Mouse (Mus musculus) embryonic facial prominence, embryonic 14.5 days (tissue): Measurements from ENCODE around the gene Ccdc78. TPM values are rescaled to one million over a fixed set of nuclear protein-coding genes. Genes with fewer than 3 reads are reported as not detected.
"Not testable (repeated sequence)": the region's sequence is repeated elsewhere in the genome, so short reads cannot be mapped to it uniquely, and the experiment has no call there.

Experiments used
- ATAC-seq: fragments of 200-750 bp; cut with Nextera tagmentation; 2 replicates; pipeline ENCODE4 v1.8.0; 2017; ENCODE audit warnings: low read depth, moderate number of reproducible peaks, moderate TSS enrichment
- DNase-seq: peaks from one replicate; pipeline ENCODE4 v3.0.0-alpha.2; 2015; ENCODE audit warnings: low spot score
- H3K27ac ChIP-seq: fragments of 300-500 bp; sonication (generic); replicated peaks from 2 replicates; pipeline ENCODE4 v1.5.1; 2014; ENCODE audit warnings: low read depth, mild to moderate bottlenecking, low read length, moderate library complexity
- H3K27me3 ChIP-seq: fragments of 300-500 bp; sonication (generic); replicated peaks from 2 replicates; pipeline ENCODE4 v1.6.1; 2014; ENCODE audit warnings: low read length; ENCODE audit not compliant: control insufficient read depth, insufficient read depth
- H3K36me3 ChIP-seq: fragments of 300-500 bp; sonication (generic); 2 replicates; pipeline ENCODE4 v1.6.1; 2014; ENCODE audit warnings: low read length, mixed read lengths; ENCODE audit not compliant: control insufficient read depth, insufficient read depth
- H3K4me1 ChIP-seq: fragments of 300-500 bp; sonication (generic); 2 replicates; pipeline ENCODE4 v1.6.1; 2014; ENCODE audit warnings: antibody characterized with exemption, low read length; ENCODE audit not compliant: control insufficient read depth, insufficient read depth
- H3K4me2 ChIP-seq: fragments of 300-500 bp; sonication (generic); 2 replicates; pipeline ENCODE4 v1.6.1; 2014; ENCODE audit warnings: low read depth, mild to moderate bottlenecking, low read length, moderate library complexity, mixed read lengths
- H3K4me3 ChIP-seq: fragments of 300-500 bp; sonication (generic); 2 replicates; pipeline ENCODE4 v1.5.1; 2014; ENCODE audit warnings: low read depth, mild to moderate bottlenecking, low read length
- H3K9ac ChIP-seq: fragments of 300-500 bp; sonication (generic); 2 replicates; pipeline ENCODE4 v1.6.1; 2014; ENCODE audit warnings: low read depth, mild to moderate bottlenecking, low read length, moderate library complexity, mixed read lengths
- H3K9me3 ChIP-seq: fragments of 300-500 bp; sonication (generic); 2 replicates; pipeline ENCODE4 v1.6.1; 2016; ENCODE audit warnings: low read length; ENCODE audit not compliant: control insufficient read depth
- WGBS: fragments of 180-500 bp; shearing (Covaris S2); extraction: QIAGEN DNeasy Blood & Tissue Kit; methylation state at CpG from one replicate; pipeline ENCODE4 v1.1.7; 2014; 5-methylcytosine and 5-hydroxymethylcytosine counted together
- polyA plus RNA-seq: library from polyadenylated mRNA; unstranded; fragments of >200 nt; fragmentation: Nextera tagmentation; extraction: Ambion mirVana; gene quantifications from 2 replicates; pipeline ENCODE4 v1.2.1, GENCODE M21; 2014

Gene Ccdc78
- polyA plus RNA-seq, 1 experiment from 2014 or later, result 0.65 TPM

GRCm38 (mm10) chr17:25796951-25797369 lies 10.6 kb downstream of the Ccdc78 start, which contains the start of gene Metrn:
TSS of gene Metrn (minus strand) at chr17:25797136.
- 0% methylated on average over 9 of the region's 35 CpGs for WGBS
- no peaks in the 10 kb centered on the region for H3K9me3 ChIP-seq
- peak within 1 kb of the TSS; percentile 97 for H3K4me2 ChIP-seq
- peak within 1 kb of the TSS; percentile 68 for H3K9ac ChIP-seq
- peak; percentile 94 for DNase-seq
- peak; percentile 84 for ATAC-seq
- H3K4me3 ChIP-seq, result peak within 1 kb of the TSS; percentile 79
- peaks cover 16% of the 10 kb centered on the region for H3K4me1 ChIP-seq
- no peaks in the 10 kb centered on the region for H3K27me3 ChIP-seq
- H3K27ac ChIP-seq, result peak within 1 kb of the TSS; percentile 24; the same call in 1 of the 2 replicates
- no peaks in the 10 kb centered on the region for H3K36me3 ChIP-seq

DNA sequence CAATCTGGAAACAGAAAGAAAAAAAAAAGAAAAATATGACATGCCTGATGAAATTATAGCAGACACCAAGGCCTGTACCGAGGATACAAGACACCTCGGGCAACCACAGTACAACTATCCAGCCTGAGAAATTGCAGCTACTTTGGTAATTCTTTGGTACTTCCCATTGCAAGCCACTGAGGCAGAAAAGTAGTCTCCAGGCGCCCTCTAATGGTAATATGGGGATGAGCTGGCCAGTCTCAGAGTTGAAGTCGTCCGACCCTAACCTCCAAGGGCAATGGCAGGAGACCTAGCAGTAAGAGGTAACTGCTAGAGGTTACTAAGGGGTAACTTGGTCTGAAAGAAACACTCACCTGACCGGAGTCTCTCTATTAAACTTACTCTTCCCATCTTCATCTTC lies 14.6 kb downstream of the Ccdc78 start:
- peak; percentile 80 for DNase-seq
- WGBS, result 7% methylated on average over 6 of the region's 6 CpGs
- Histone ChIP-seq H3K36me3 (no peaks in the 10 kb centered on the region), H3K4me2 (no peak overlapping the region), H3K4me1 (peaks cover 8% of the 10 kb centered on the region), H3K4me3 (no peak overlapping the region), H3K27ac (no peak overlapping the region), H3K9me3 (no peaks in the 10 kb centered on the region), H3K9ac (no peak overlapping the region), H3K27me3 (no peaks in the 10 kb centered on the region; the same call in 1 of the 2 replicates)
- peak; percentile 26; the same call in 1 of the 2 replicates for ATAC-seq

DNA sequence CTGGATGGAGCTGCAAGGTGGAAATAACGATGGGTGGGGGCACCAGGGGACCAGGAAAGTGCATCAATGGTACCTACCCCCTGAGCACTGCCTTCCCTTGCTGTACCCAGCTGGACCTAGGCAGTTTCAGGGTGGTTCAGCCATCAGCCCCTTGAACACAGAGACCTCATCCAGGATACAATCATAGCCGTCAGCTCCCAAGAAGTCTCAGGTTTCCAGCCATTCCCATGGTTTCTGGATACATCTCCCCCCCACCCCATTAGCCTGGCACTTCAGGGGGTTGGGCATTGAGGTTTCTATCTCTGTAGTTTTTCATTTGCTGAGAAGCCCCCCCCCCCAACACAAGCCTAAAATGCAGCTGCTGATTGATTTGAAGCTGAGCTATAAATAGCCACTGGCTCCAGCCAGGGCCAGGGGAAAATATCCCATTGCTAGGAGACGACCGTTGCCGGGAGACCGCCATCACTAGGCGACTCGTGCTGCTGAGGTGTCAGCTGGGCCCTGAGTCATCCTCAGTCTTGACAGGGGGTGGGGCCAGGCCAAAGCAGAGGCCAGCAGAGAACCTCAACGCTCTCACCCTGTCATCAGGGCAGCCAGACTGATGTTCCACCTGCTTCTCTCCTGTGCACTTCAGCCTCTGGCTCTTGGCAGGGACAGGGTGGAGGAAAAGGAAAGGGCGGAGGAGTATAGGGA lies 16.6 kb downstream of the Ccdc78 start:
- H3K27ac ChIP-seq, result no peak overlapping the region
- 12% methylated on average over 10 of the region's 10 CpGs for WGBS
- no peaks in the 10 kb centered on the region for H3K4me1 ChIP-seq
- DNase-seq (peak; percentile 79), ATAC-seq (peak; percentile 82)
- H3K4me3 ChIP-seq, result no peak overlapping the region
- H3K9ac ChIP-seq, result no peak overlapping the region
- H3K4me2 ChIP-seq, result no peak overlapping the region
- no peaks in the 10 kb centered on the region for H3K9me3 ChIP-seq
- peaks cover 1% of the 10 kb centered on the region for H3K27me3 ChIP-seq
- H3K36me3 ChIP-seq, result no peaks in the 10 kb centered on the region

DNA sequence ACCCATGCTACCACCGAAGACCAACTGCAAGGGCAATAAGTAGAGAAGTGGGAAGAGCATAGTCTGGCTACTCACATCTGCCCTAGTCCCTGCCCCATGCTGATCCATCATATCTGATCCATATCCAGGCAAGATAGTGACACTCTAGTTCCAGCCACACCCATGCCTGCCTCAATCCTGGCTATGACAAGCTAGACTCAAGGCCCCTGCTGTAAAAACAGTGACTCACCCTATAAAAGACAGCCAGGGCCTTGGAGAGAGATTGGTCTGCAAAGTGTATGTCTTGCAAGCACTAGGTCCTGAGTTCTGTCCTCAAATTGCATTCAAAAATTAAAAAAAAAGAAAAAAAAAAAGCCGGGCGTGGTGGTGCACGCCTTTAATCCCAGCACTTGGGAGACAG lies 20.1 kb downstream of the Ccdc78 start:
- 75% methylated on average over 4 of the region's 4 CpGs for WGBS
- no peak overlapping the region for H3K4me3 ChIP-seq
- no peak overlapping the region for H3K4me2 ChIP-seq
- ATAC-seq, result no peak
- H3K36me3 ChIP-seq, result no peaks in the 10 kb centered on the region
- H3K27me3 ChIP-seq, result peaks cover 32% of the 10 kb centered on the region
- 0 out of 2 replicates have a peak, but pooled peaks cover 5% of the 10 kb centered on the region for H3K4me1 ChIP-seq
- DNase-seq, result no peak
- H3K27ac ChIP-seq, result no peak overlapping the region
- no peak overlapping the region for H3K9ac ChIP-seq
- H3K9me3 ChIP-seq, result no peaks in the 10 kb centered on the region

DNA sequence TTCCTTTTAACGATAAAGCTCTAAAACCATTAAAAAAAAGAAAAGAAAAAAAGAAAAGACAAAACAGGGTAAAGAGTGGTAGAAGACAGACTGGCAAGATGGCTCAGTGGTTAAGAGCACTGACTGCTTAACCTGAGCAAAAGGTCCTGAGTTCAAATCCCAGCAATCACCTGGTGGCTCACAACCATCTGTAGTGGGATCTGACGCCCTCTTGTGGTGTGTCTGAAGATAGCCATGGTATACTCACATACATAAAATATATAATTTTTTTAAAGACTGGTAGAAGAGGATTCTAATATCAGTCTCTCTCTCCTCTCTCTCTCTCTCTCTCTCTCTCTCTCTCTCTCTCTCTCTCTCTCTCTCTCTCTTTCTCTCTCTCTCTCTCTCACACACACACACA lies 21.1 kb downstream of the Ccdc78 start:
- H3K9ac ChIP-seq, result not testable (repeated sequence)

DNA sequence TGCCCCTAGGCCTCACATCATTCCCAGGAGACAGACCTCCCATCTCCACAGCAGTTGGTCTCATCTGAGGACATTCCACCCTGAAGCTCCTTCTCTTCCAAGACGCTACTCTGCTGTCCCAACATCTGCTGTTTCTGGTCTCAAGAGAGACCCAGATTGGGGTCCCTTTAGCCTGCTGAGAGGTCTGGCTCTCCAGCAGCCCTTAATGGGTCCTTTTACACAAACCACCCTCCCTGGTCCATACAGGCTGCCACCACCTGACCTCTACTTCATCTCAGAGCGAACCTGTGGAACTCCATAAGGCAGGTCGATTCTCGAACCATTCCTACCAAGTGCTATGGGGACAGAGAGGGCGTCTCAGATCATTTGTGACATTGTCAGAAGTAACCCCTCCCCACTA lies 21.6 kb downstream of the Ccdc78 start:
- peaks cover 32% of the 10 kb centered on the region for H3K27me3 ChIP-seq
- no peaks in the 10 kb centered on the region for H3K36me3 ChIP-seq
- 40% methylated on average over 5 of the region's 5 CpGs for WGBS
- H3K4me3 ChIP-seq, result peak overlapping the region; percentile 69
- 0 out of 2 replicates have a peak, but pooled peaks cover 5% of the 10 kb centered on the region for H3K4me1 ChIP-seq
- no peaks in the 10 kb centered on the region for H3K9me3 ChIP-seq
- peak overlapping the region; percentile 93 for H3K4me2 ChIP-seq
- DNase-seq (no peak), ATAC-seq (no peak)
- H3K9ac ChIP-seq, result peak overlapping the region; percentile 73; the same call in 1 of the 2 replicates
- no peak overlapping the region for H3K27ac ChIP-seq

More for the DNA sequence above, 21.1 kb downstream of the Ccdc78 start:
- H3K27me3 ChIP-seq, result peaks cover 32% of the 10 kb centered on the region
- not testable (repeated sequence) for H3K27ac ChIP-seq, H3K4me3 ChIP-seq, H3K4me2 ChIP-seq, ATAC-seq, H3K4me1 ChIP-seq, H3K9me3 ChIP-seq, H3K36me3 ChIP-seq, DNase-seq
- 53% methylated on average over 2 of the region's 2 CpGs for WGBS

DNA sequence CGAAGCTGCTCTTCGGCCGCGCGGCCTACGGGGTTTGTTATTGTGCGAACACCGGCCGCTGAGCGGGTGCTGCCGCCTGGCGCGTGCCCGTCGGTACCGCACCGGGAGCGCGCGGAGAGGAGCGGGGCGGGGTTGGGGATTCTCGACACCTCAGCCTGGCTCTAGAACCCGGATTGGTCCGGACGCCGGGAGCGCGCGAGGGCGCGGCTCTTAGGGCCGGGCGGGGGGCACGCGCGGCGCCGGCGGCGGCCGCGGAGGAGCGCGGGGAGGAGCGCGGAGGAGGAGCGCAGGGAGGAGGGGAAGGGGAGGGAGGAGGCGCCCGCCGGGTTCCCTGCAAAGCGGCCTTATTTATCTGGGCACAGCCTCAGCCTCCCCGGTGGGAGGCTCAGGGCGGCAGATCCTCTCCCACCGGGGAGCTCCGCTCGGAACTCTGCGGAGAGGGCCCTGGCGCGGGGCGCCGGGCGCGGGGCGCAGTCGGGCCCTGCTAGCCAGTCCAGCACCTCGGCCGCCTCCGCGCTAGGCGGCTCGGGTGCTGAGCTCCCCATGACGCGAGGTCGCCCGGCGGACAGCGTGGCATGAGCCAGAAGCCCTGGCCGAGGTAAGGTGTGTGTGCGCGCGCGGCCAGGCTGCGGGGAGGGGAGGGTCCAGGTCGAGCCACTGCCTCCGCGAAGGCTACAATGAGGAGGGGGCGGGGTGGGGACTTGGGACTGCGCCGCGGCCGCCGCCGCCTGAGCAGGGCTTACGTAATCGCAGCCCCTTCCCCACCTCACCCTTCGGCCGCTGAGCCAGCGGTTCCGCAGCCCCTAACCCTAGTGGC lies 22.6 kb downstream of the Ccdc78 start, which contains the start of gene Fbxl16:
TSS of gene Fbxl16 (plus strand) at position 297 of the 817 bp plus-strand sequence.
- H3K4me1 ChIP-seq, result peaks cover 8% of the 10 kb centered on the region; the same call in 1 of the 2 replicates
- WGBS, result 0% methylated on average over 15 of the region's 100 CpGs
- H3K4me2 ChIP-seq, result peak within 1 kb of the TSS; percentile 93
- H3K36me3 ChIP-seq, result no peaks in the 10 kb centered on the region
- peaks cover 32% of the 10 kb centered on the region for H3K27me3 ChIP-seq
- peak within 1 kb of the TSS; percentile 73 for H3K9ac ChIP-seq
- peak within 1 kb of the TSS; percentile 69 for H3K4me3 ChIP-seq
- H3K27ac ChIP-seq, result peak within 1 kb of the TSS; percentile 44; the same call in 1 of the 2 replicates
- H3K9me3 ChIP-seq, result no peaks in the 10 kb centered on the region
- peak; percentile 85 for ATAC-seq
- DNase-seq, result peak; percentile 93

GRCm38 (mm10) chr17:25809606-25810340 lies 23.4 kb downstream of the Ccdc78 start:
- Histone ChIP-seq H3K36me3 (no peaks in the 10 kb centered on the region), H3K27ac (peak overlapping the region; percentile 44; the same call in 1 of the 2 replicates), H3K4me1 (peaks cover 8% of the 10 kb centered on the region; the same call in 1 of the 2 replicates), H3K4me3 (peak overlapping the region; percentile 69), H3K27me3 (peaks cover 32% of the 10 kb centered on the region), H3K9me3 (no peaks in the 10 kb centered on the region), H3K9ac (peak overlapping the region; percentile 73), H3K4me2 (peak overlapping the region; percentile 93)
- DNase-seq (peak; percentile 11), ATAC-seq (peak; percentile 14; the same call in 1 of the 2 replicates)
- WGBS, result 14% methylated on average over 16 of the region's 25 CpGs
